Mouse (Mus musculus) urinary bladder, adult 2 months (tissue): ENCODE data around the gene Gpr146. TPM values are rescaled to one million over a fixed set of nuclear protein-coding genes. Genes with fewer than 3 reads are reported as not detected.

Experiments used
- DNase-seq: peaks from one replicate; pipeline ENCODE4 v3.0.0; 2022; ENCODE audit warnings: low spot score
- polyA plus RNA-seq: library from polyadenylated mRNA; depleted of rRNA; stranded (reverse); fragments of >200 nt; gene quantifications from 2 replicates; pipeline ENCODE4 v1.2.3, GENCODE M21; 2012

The Gpr146 gene
- polyA plus RNA-seq, 1 experiment = 16.4 TPM

DNA sequence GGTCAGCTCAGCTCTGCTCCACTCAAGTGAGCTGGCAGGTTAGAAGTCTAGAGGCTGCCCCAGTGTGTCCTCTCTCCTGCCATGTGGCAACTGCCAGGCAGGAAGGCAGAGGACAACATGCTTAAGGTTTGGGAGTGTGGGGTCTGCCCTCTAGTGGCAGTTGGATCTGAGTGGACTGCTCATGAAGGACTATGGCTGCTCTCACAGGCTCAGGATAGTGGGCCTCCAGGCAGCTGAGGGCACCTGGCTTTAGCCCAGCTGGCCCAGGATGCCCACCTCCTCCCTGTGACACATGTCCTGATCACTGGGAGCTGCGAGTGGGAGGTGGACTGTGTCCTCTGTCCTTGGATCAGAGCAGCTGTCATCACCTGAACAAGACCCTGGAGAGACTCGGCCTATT, 18.8 kb upstream of the Gpr146 start:
- no peak for DNase-seq

DNA sequence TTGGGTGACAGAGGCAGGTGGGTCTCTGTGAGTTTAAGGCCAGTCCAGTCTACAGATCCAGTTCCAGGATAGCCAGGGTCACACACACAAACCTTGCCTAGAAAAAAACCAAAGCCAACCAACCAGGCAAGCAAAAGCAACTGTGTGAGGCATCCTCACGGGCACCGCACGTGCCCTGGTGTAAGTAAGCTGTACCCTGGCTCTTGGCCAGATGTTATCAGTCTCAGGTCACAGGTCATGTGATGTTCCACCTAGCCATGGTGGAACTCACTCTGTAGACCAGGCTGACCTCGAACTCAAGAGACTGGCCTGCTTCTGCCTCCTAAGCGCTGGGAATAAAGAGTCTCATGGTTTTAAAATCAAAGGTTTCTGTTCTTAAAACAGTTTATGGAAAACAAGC, 18.3 kb upstream of the Gpr146 start:
- no peak for DNase-seq

DNA sequence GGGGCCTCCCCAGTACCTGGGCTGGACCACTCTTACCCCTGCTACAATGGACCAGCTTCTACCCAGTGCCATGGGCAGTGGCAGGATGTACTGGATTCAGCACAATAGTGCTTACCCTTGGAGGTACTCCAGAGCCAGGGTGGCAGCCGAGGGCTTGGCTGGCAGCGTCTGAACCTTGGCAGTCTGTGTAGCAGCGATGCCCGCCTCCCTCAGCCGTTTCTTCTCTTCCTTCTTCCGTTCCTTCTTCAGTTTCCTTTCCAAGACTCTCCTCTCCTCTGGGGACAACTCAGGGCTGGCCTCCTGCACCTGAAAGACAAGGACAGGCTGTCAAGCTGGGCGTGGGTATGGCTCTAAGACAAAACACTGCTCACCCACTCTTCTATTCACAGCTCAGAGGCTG, 13.6 kb upstream of the Gpr146 start:
- DNase-seq = no peak

DNA sequence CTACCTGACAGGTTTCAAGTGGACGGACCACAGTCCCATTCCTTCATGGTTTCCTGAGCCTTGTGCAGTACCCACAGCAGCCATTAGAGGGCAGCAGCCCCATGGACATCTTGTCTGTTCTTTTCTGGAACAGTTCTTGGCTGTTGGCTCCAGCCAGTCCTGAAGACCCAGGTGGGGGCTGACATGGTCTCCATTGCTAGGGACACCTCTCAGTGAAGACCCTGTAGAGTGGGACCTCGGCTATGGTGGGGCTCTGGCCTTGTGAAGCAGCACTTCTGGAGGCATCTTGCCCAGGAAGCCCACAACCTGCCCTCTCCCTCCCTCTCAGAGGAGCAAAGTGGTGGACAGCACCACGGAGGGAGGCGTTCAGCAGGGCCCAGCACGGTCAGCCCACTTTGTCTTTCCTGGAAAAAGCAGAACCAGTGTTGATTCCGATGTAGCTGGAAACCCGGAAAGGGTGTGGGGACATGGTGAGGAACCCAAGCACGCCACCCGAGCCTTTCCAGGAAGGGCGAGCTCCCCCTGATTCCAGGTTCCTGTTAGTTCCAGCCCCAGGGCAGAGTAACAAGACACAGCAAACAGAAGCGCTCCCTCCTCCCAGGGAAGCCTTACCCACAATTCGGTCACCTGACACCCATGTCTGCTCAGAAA, 13.1 kb upstream of the Gpr146 start:
- DNase-seq = peak; percentile 87

DNA sequence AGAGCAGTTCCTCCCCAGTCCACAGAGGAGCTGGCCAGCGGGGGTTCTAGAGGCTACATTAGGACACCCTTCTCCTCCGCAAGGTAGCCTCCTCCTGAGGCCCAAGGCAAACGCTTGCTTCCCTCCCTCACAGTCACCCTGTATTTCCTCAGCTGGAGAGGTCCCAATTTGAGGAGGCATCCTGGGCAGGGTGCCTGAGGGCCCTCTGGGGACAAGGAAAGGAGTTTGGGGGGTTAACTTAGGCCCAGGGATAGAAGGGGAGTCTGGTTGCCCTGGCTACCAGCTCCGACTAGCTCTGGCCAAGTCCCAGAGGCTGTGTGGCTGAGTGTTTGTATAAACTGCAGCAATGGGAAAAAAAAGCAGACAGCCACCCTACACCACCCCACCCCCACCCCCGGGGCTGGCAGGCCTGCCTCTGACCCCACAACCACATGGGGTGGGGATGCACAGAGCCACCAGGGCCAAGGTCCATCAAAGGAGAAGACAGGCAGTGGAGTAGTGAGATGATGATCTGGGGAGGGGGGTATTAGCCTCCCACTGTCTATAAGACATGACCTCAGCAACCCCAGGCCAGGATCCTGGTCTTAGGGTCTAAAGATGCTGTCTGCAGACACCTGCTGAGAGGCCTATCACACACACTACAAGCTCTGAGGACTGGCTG, 12.5 kb upstream of the Gpr146 start:
- DNase-seq = peak; percentile 33

GRCm38 (mm10) chr5:139365827-139366226, 11.7 kb upstream of the Gpr146 start:
- DNase-seq = no peak

DNA sequence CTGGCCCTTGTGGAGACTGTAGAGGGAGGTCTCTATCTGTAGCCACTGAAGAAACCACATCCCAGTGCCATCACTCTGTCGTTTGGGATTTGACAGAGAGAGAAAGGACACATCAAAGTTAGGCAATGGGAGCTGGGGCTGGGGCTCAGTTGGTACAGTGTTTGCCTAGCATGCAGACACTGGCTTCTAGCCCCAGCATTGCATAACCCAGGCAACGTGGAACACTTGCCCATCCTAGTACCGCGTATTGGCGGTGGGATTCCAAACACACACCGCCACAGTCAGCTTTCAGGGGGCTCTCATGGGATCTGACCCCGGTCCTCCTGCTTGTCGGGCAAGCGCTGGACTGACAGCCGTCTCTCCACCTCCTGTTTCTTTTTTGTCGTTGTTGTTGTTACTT, 11.0 kb upstream of the Gpr146 start:
- no peak for DNase-seq

DNA sequence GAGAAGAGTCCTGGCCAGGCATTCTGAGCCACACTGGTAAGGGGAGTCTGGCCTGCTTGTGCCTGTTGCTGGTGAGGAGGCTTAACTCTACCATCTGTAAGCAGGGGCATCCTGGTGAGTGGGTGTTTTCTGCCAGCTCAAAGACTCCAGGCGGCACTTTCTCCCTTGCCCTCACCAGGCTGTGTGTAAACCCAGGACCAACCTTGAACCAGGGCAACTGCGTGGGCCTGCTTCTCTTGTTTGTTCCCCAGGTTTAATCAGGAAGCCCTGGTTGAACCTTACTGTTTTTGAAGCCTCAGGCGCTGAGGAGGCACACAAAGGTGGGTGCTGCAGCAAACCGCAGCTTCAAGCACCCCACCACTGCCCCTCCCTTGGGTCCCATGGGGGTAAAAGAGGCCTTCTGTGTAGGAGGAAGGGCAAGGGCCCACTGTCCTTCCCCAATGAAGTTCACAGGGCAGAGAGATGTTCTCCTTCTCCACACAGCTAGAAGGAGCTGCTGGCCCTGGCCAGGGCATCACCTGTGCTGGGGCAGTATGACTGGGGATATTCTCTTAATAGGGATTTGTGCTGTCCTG, 9.5 kb upstream of the Gpr146 start:
- DNase-seq = no peak

DNA sequence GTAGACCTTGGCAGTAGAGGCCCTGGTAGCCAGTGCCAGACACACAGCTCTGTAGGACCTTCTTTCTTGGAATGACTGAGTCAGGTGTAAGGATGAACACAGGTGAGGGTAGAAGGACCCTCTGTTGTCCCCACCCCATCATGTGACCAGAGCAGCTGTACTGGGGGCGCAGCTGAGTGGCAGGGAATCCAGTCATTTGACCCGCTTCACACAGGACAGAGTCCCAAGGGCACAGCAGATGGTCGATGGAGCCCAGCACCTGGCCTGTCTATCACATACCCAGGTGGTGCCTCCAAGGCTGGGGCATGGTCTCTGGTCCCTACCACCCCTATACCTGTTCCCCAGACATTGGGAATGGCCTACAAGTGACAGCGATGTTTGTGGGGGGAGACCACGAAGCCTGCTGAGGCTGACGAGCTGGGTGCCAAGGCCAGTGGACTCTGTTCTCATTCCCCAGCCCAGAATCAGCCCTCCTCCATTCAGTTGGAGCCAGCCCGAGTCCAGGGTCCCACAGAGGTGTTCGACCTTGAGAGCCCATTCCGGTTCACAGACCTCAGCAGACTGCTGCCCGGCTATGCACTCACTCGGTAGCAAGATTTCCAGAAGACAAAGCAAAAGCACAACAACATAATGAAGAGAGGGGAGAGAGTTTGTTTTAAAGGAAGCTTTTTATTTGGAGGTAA, 8.7 kb upstream of the Gpr146 start:
- DNase-seq = no peak

DNA sequence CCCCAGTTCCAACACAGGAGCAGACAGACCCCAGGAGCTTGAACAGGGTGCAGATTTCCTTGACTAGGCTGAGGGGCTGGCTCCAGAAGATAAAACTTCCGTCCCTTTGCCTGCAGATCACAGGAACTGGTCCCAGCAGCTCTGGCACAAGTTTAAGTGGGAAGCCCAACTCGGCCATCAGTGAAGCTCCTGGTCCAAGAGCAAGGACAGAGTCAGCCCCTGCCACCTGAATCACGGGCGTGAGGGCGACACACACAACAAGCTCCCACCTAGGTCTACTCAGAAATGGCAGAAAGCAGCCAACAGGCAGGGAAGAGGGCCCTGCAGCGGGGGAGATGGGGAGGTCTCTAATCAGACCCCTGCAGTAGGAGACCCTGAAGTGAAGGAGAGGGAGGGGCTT, 7.2 kb upstream of the Gpr146 start:
- DNase-seq = no peak

DNA sequence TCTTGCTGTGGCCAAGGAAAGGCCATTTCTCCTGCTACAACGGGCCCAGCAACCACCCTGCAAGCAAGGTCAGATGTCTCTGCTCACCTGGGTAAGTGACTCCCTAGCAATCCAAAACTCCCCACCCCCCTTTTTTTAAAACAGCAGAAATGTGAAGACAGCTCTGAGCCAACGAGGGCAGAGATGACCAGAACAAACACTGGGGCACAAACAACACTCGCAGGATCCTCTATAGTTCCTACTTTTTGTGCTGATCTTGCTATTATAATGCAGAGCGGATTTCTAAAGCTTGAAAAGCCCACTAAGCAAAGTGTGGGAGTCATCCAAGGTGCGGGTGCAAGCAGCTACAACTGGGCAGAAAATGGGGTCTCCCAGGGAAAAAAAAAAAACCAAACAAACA, 6.4 kb upstream of the Gpr146 start:
- DNase-seq = no peak

DNA sequence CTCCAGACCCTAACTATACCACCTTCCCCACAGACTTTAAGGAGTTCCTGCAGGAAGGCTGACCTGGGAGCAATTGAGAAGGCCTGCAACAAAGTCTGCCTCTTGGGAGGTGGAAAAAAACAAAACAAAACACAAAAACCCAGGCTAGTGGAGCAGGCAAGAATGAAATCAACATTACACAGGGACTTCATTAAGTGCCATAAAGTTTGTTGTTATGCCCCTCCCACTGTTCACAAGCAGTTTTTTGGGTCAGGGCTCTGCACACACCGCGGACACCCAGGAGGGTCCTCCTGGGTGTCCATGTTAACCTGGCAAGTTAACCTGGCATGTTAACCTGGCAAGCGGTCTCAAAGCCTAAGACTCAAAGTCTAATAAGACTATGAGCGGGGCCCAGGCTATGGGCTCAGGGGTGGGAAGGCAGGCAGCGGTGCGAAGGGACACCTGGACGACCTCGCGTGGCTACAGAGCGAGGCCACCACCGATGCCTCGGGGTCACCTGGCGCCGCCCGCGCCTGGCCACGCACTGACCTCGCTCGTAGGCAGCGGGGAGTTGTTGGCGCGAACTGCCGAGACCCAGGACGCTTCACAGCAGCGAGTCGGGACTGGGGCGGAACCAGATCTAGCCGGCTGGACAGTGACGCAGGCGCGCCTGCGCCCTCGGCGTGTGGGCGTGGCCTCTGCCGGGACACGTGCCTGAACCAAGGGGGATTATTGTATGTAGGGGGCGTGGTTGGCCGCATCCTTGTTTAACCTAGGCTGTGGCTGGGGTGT, 5.7 kb upstream of the Gpr146 start:
- DNase-seq = peak; percentile 81

- DNase-seq = no peak
Observed at GRCm38 (mm10) chr5:139373126-139373525, 4.4 kb upstream of the Gpr146 start.

- DNase-seq = no peak
Observed at GRCm38 (mm10) chr5:139373889-139374444, 3.5 kb upstream of the Gpr146 start.

DNA sequence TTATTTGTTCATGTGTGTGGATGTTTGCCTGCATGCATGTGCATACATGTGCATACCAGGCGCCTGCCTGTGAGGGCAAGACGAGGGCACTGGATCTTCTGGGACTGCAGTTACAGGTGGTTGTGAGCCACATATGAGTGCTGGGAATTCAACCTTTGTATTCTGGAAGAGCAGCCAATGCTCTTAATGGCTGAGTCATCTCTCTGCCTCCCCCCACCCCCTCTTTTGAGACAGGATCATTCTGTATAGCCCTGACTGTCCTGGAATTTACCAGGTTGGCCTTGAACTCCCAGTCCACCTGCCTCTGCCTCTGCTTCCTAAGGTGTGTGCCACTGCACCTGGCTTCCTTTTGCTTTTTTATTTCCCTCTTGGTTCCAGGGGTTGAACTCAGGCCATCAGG, 2.7 kb upstream of the Gpr146 start:
- DNase-seq = no peak

DNA sequence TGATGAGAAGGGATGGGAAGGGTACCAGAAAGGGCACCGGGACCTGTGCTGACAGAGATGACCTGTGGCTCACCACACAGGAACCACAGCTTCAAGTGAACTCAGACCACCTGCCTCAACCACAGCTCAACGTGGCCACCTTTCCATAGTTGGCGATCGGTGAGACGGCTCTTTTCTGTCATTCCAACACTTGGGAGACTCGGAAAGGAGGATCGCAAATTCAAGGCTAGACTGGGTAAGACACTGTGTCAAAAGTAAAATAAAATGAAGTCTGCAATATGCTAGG, 717 bp downstream of the Gpr146 start:
- no peak for DNase-seq

- no peak for DNase-seq
Observed at GRCm38 (mm10) chr5:139378986-139379629, 1.6 kb downstream of the Gpr146 start.

- no peak for DNase-seq
Observed at GRCm38 (mm10) chr5:139379771-139380384, 2.4 kb downstream of the Gpr146 start.

- peak; percentile 85 for DNase-seq
Observed at GRCm38 (mm10) chr5:139380385-139381248, 3.1 kb downstream of the Gpr146 start.
